Mouse (Mus musculus) heart, adult 2 months (tissue): ENCODE measurements around the gene Tmem8. TPM values are rescaled to one million over a fixed set of nuclear protein-coding genes. Genes with fewer than 3 reads are reported as not detected.

Experiments
- DNase-seq, 2 experiments: peaks; one replicate each; pipeline ENCODE4 v3.0.0; 2021
- H3K27ac ChIP-seq: fragments of 200-600 bp; 2 replicates; pipeline ENCODE4 v1.8.1; 2022
- H3K27me3 ChIP-seq: fragments of 200-500 bp; 2 replicates; pipeline ENCODE4 v1.6.1; 2012; ENCODE audit warnings: mild to moderate bottlenecking, low read length, inconsistent platforms, mixed read lengths; ENCODE audit not compliant: control insufficient read depth, insufficient read depth
- H3K36me3 ChIP-seq: fragments of 200-500 bp; 2 replicates; pipeline ENCODE4 v1.6.1; 2012; ENCODE audit warnings: low read length, inconsistent platforms; ENCODE audit not compliant: control insufficient read depth, insufficient read depth
- H3K4me1 ChIP-seq: fragments of 200-500 bp; 2 replicates; pipeline ENCODE4 v1.6.1; 2011; ENCODE audit warnings: low read length; ENCODE audit not compliant: control insufficient read depth, insufficient read depth
- H3K4me3 ChIP-seq: fragments of 200-600 bp; 2 replicates; pipeline ENCODE4 v1.8.1; 2022
- H3K79me2 ChIP-seq: fragments of 200-500 bp; replicated peaks from 2 replicates; pipeline ENCODE4 v1.6.1; 2012; ENCODE audit warnings: mild to moderate bottlenecking, inconsistent platforms, low read length, moderate library complexity, mixed read lengths; ENCODE audit not compliant: control insufficient read depth, insufficient read depth
- H3K9ac ChIP-seq: fragments of 200-500 bp; 2 replicates; pipeline ENCODE4 v1.6.1; 2012; ENCODE audit warnings: low read depth, mild to moderate bottlenecking, control low read depth, inconsistent platforms, low read length, mixed read lengths
- CTCF ChIP-seq: fragments of 200-600 bp; IDR thresholded peaks from 2 replicates; pipeline ENCODE4 v1.8.1; 2022; ENCODE audit warnings: antibody characterized with exemption, mild to moderate bottlenecking, moderate library complexity
- EP300 ChIP-seq: fragments of 200-500 bp; IDR thresholded peaks from 2 replicates; pipeline ENCODE4 v1.6.1; 2011; ENCODE audit warnings: low read depth, low read length, control low read depth; ENCODE audit not compliant: insufficient read depth
- POLR2A ChIP-seq: fragments of 200-500 bp; IDR thresholded peaks from 2 replicates; pipeline ENCODE4 v1.6.1; 2011; ENCODE audit warnings: mild to moderate bottlenecking, low read depth, low read length, control low read depth; ENCODE audit not compliant: insufficient read depth
- WGBS: fragments of 180-500 bp; shearing (Covaris S2); methylation state at CpG from one replicate; pipeline ENCODE4 v1.1.7; 2018; 5-methylcytosine and 5-hydroxymethylcytosine counted together
- intact Hi-C: fragments of 180-260 bp; cut with DNase I; formaldehyde crosslinking; loops from one replicate; pipeline ENCODE4 v1.15.1; 2025
- polyA plus RNA-seq: library from polyadenylated mRNA; depleted of rRNA; stranded (reverse); fragments of >200 nt; gene quantifications from 2 replicates; pipeline ENCODE4 v1.2.3, GENCODE M21; 2012; rRNA removed
- total RNA-seq, 2 experiments: library from RNA; stranded (reverse); gene quantifications; 2 replicates each; pipeline ENCODE4 v1.2.3; 2021

Tmem8 gene
- total and polyA plus RNA-seq, 3 experiments: 3.8 to 11.6 (median 5.3) TPM

DNA sequence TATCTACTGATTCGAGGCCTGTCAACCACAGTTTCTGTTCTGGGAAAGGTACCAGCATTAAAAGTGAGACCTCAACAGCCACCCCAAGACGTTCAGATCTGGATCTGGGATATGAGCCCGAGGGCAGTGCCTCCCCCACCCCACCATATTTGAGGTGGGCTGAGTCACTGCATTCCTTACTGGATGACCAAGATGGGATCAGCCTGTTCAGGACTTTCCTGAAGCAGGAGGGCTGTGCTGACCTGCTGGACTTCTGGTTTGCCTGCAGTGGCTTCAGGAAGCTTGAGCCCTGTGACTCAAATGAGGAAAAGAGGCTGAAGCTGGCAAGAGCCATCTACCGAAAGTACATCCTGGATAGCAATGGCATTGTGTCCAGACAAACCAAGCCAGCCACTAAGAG is 29.7 kb downstream of the Tmem8 start:
- Histone ChIP-seq H3K79me2 (peaks cover 11% of the 10 kb centered on the region), H3K36me3 (peaks cover 6% of the 10 kb centered on the region), H3K4me1 (peaks cover 4% of the 10 kb centered on the region), H3K4me3 (no peak overlapping the region), H3K27me3 (no peaks in the 10 kb centered on the region), H3K27ac (no peak overlapping the region), H3K9ac (no peak overlapping the region)
- intact Hi-C loops: no loop called here
- no peak for DNase-seq
- WGBS: 66% methylated on average over 4 of the region's 4 CpGs
- TF ChIP-seq EP300 (no peak), CTCF (no peak), POLR2A (no peak)

DNA sequence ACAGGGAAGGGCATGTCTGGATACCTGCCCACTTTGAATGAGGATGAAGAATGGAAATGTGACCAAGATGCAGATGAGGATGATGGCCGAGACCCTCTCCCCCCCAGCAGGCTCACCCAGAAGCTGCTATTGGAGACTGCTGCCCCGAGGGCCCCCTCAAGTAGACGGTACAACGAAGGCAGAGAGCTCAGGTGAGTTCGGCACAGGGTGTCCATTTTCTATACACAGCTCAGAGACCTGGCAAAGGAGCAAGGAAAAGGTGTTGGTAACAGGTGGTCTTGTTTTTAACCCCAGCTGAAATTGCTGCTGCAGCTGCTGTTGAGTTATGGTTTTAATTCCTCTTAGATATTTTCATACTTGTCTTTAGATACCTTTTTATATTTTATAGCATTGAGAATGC is 30.3 kb downstream of the Tmem8 start:
- Histone ChIP-seq H3K27ac (no peak overlapping the region), H3K36me3 (peaks cover 6% of the 10 kb centered on the region), H3K4me3 (no peak overlapping the region), H3K4me1 (peaks cover 4% of the 10 kb centered on the region), H3K79me2 (peaks cover 11% of the 10 kb centered on the region), H3K9ac (no peak overlapping the region), H3K27me3 (no peaks in the 10 kb centered on the region)
- DNase-seq: no peak
- TF ChIP-seq EP300: no peak
- no peak for TF ChIP-seq CTCF
- no peak for TF ChIP-seq POLR2A
- intact Hi-C loops: no loop called here
- 97% methylated on average over 5 of the region's 5 CpGs for WGBS

DNA sequence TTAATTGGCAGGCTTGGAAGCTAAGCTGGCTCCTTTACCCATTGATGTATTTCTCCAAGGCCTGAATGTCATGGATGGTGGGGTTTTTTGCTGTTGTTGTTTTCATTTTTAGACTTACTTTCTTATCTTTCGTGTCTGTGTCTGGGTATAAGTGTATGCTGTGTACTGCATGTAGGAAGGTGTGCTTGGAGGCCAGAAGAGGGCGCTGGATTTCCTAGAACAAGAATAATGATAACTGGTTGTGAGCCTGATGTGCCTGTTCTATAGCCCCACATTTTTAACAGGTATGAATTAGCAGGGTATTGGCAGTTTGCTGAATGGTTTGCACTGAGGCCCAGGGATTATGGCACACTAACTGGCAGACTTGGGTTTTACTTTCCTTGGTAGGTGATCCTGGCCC is 36.0 kb downstream of the Tmem8 start:
- peaks cover 3% of the 10 kb centered on the region; the same call in 1 of the 2 replicates for H3K36me3 ChIP-seq

GRCm38 (mm10) chr17:26151886-26152630 is 39.0 kb downstream of the Tmem8 start:
- intact Hi-C loops: no loop called here
- Histone ChIP-seq H3K27me3 (no peaks in the 10 kb centered on the region), H3K36me3 (no peaks in the 10 kb centered on the region; the same call in 1 of the 2 replicates), H3K27ac (no peak overlapping the region), H3K4me3 (no peak overlapping the region), H3K79me2 (peaks cover 9% of the 10 kb centered on the region), H3K4me1 (no peaks in the 10 kb centered on the region; the same call in 1 of the 2 replicates), H3K9ac (no peak overlapping the region)
- no peak for DNase-seq
- 93% methylated on average over 2 of the region's 2 CpGs for WGBS
- TF ChIP-seq POLR2A (no peak), EP300 (no peak), CTCF (no peak)

More for the DNA sequence above, 36.0 kb downstream of the Tmem8 start:
- H3K79me2 ChIP-seq: peaks cover 12% of the 10 kb centered on the region
- no peaks in the 10 kb centered on the region for H3K27me3 ChIP-seq
- no peak for DNase-seq
- intact Hi-C loops: no loop called here
- H3K4me1 ChIP-seq: no peaks in the 10 kb centered on the region; the same call in 1 of the 2 replicates
- TF ChIP-seq CTCF: no peak
- no peak for TF ChIP-seq EP300
- TF ChIP-seq POLR2A: no peak
- H3K4me3 ChIP-seq: no peak overlapping the region
- no peak overlapping the region for H3K9ac ChIP-seq
- no peak overlapping the region for H3K27ac ChIP-seq
- 87% methylated on average over 2 of the region's 2 CpGs for WGBS

GRCm38 (mm10) chr17:26162736-26163135 is 49.6 kb downstream of the Tmem8 start:
- peaks cover 11% of the 10 kb centered on the region for H3K36me3 ChIP-seq
- peaks cover 2% of the 10 kb centered on the region for H3K79me2 ChIP-seq
- H3K27me3 ChIP-seq: no peaks in the 10 kb centered on the region
- H3K4me3 ChIP-seq: no peak overlapping the region
- no peak overlapping the region for H3K9ac ChIP-seq
- no peak for DNase-seq
- TF ChIP-seq EP300 (no peak), POLR2A (no peak), CTCF (no peak)
- WGBS: 56% methylated on average over 1 of the region's 1 CpGs
- H3K27ac ChIP-seq: peak overlapping the region; percentile 37; the same call in 1 of the 2 replicates
- intact Hi-C loops: no loop called here
- H3K4me1 ChIP-seq: no peaks in the 10 kb centered on the region

- peaks cover 6% of the 10 kb centered on the region for H3K79me2 ChIP-seq
- WGBS: 78% methylated on average over 2 of the region's 2 CpGs
- no peak overlapping the region for H3K4me3 ChIP-seq
- H3K27me3 ChIP-seq: no peaks in the 10 kb centered on the region
- H3K27ac ChIP-seq: no peak overlapping the region
- intact Hi-C loops: no loop called here
- H3K9ac ChIP-seq: no peak overlapping the region
- peaks cover 6% of the 10 kb centered on the region; the same call in 1 of the 2 replicates for H3K36me3 ChIP-seq
- peaks cover 2% of the 10 kb centered on the region for H3K4me1 ChIP-seq
- TF ChIP-seq POLR2A (no peak), EP300 (no peak), CTCF (no peak)
- peak in 1 of 2 experiments; percentile 22 for DNase-seq
Measured at GRCm38 (mm10) chr17:26168039-26168438, 54.9 kb downstream of the Tmem8 start.

Other genes with a start within 250 kb of the Tmem8 start
- gene Mcrip2, start 244.5 kb upstream of the Tmem8 start, total RNA-seq: 100 to 1,000 TPM; 234 to 288 TPM
- 189 and 254 TPM in 2 replicates for gene Mcrip2, start 244.5 kb upstream of the Tmem8 start, polyA plus RNA-seq
- 10 to 100 TPM; 12.7 TPM for gene Mettl26, start 238.2 kb upstream of the Tmem8 start, total RNA-seq
- gene Mettl26, start 238.2 kb upstream of the Tmem8 start, polyA plus RNA-seq: 24.8 and 30.5 TPM in 2 replicates
- gene Wfikkn1, start 232.4 kb upstream of the Tmem8 start, total RNA-seq: under 1 TPM; 0.50 to 0.82 TPM
- gene Wfikkn1, start 232.4 kb upstream of the Tmem8 start, polyA plus RNA-seq: 0.29 and 0.44 TPM in 2 replicates
- 10 to 100 TPM; 15.2 to 17.6 TPM for gene Rab40c, start 193.6 kb upstream of the Tmem8 start, total RNA-seq
- gene Rab40c, start 193.6 kb upstream of the Tmem8 start, polyA plus RNA-seq: 20.5 and 33.8 TPM in 2 replicates
- gene Pigq, start 168.4 kb upstream of the Tmem8 start, total RNA-seq: 10 to 100 TPM; 40.8 to 48.7 TPM
- 74.7 and 115 TPM in 2 replicates for gene Pigq, start 168.4 kb upstream of the Tmem8 start, polyA plus RNA-seq
- under 1 TPM; 0.10 to 0.30 TPM for gene Nhlrc4, start 168.3 kb upstream of the Tmem8 start, total RNA-seq
- 0.15 and 2.8 TPM in 2 replicates for gene Nhlrc4, start 168.3 kb upstream of the Tmem8 start, polyA plus RNA-seq
- gene A930017K11Rik, start 160.7 kb upstream of the Tmem8 start, total RNA-seq: under 1 TPM; 0.27 to 0.37 TPM
- gene A930017K11Rik, start 160.7 kb upstream of the Tmem8 start, polyA plus RNA-seq: 0.44 and 0.61 TPM in 2 replicates
- gene Capn15, start 127.5 kb upstream of the Tmem8 start, total RNA-seq: 1 to 10 TPM; 6.1 to 7.4 TPM
- gene Capn15, start 127.5 kb upstream of the Tmem8 start, polyA plus RNA-seq: 15.1 and 15.5 TPM in 2 replicates
- 10 to 100 TPM; 29.7 to 30.5 TPM for gene Rab11fip3, start 43.7 kb upstream of the Tmem8 start, total RNA-seq
- gene Rab11fip3, start 43.7 kb upstream of the Tmem8 start, polyA plus RNA-seq: 29.3 and 33.1 TPM in 2 replicates
- gene Decr2, start 23.0 kb upstream of the Tmem8 start, total RNA-seq: 1 to 10 TPM; 9.2 to 9.5 TPM
- gene Decr2, start 23.0 kb upstream of the Tmem8 start, polyA plus RNA-seq: 13.9 and 23.3 TPM in 2 replicates
- gene Nme4, start 17.7 kb upstream of the Tmem8 start, total RNA-seq: 1 to 10 TPM; 3.7 to 4.4 TPM
- gene Nme4, start 17.7 kb upstream of the Tmem8 start, polyA plus RNA-seq: 13.8 and 21.4 TPM in 2 replicates
- gene Mrpl28, start 10.2 kb downstream of the Tmem8 start, total RNA-seq: 100 to 1,000 TPM; 131 to 154 TPM
- 131 and 156 TPM in 2 replicates for gene Mrpl28, start 10.2 kb downstream of the Tmem8 start, polyA plus RNA-seq
- gene Axin1, start 25.4 kb downstream of the Tmem8 start, total RNA-seq: 10 to 100 TPM; 16.5 to 18.2 TPM
- gene Axin1, start 25.4 kb downstream of the Tmem8 start, polyA plus RNA-seq: 7.6 and 9.1 TPM in 2 replicates
- not detected for gene Pdia2, start 85.8 kb downstream of the Tmem8 start, total RNA-seq
- gene Pdia2, start 85.8 kb downstream of the Tmem8 start, polyA plus RNA-seq: not detected in 2 replicates
- gene Rgs11, start 89.7 kb downstream of the Tmem8 start, total RNA-seq: under 1 TPM; 0.31 to 0.34 TPM
- 1.8 and 3.5 TPM in 2 replicates for gene Rgs11, start 89.7 kb downstream of the Tmem8 start, polyA plus RNA-seq
- under 1 TPM; 0.36 to 0.47 TPM for gene Arhgdig, start 94.5 kb downstream of the Tmem8 start, total RNA-seq
- 1.00 and 1.5 TPM in 2 replicates for gene Arhgdig, start 94.5 kb downstream of the Tmem8 start, polyA plus RNA-seq
- 100 to 1,000 TPM; 113 to 128 TPM for gene Fam234a, start 130.9 kb downstream of the Tmem8 start, total RNA-seq
- 93.1 and 118 TPM in 2 replicates for gene Fam234a, start 130.9 kb downstream of the Tmem8 start, polyA plus RNA-seq
- gene Luc7l, start 139.6 kb downstream of the Tmem8 start, total RNA-seq: 10 to 100 TPM; 13.2 to 16.3 TPM
- gene Luc7l, start 139.6 kb downstream of the Tmem8 start, polyA plus RNA-seq: 13.6 and 22.9 TPM in 2 replicates